Mouse (Mus musculus): ENCODE data around the gene St8sia2. TPM values are rescaled to one million over a fixed set of nuclear protein-coding genes. Genes with fewer than 3 reads are reported as not detected.

St8sia2 gene
- polyA plus RNA-seq (2017; shearing (Covaris generic)): not detected

DNA sequence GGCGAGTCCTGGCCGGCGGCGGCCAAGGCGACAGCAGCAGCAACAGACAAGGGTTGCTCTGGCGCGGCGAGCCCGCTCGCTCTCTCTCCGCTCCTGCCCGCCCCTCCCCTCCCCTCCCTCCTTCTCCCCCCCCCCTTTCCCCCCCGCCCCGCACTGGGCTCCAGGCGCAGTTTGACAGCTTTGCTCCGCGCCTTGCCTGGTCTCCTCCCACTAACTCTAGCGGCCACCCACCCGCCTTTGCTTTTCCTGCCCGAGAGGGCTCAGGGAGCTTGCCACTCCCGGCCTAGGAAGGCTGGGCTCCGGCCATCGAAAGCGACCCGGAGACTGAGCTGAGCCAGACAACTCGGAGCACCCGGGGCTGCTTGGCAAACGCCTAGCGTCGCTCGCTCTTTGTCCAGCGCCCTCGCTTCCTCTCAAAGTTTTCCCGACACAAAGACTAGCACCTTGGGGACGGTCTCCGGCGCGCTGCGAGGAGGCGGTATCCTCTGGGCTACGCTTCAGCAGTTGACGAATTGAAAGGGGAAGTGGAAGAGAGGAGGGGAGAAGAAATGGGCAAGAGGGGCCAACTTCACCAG is at the start of gene St8sia2:
Gene St8sia2 (minus strand): TSS at position 90 of the 575 bp plus-strand sequence.

